Mouse (Mus musculus) CD4-positive, CD25-positive, alpha-beta regulatory T cell, adult 2 months (primary cell): ENCODE results near the gene Bbs9.

ENCODE experiments used
- DNase-seq: peaks from one replicate; pipeline ENCODE4 v3.0.0-alpha.2; 2012; ENCODE audit warnings: low read depth, low spot score

Bbs9 gene

GRCm38 (mm10) chr9:22468170-22468898 lies 7.2 kb upstream of the Bbs9 start:
- peak; percentile 93 for DNase-seq

GRCm38 (mm10) chr9:22468899-22469259 lies 6.6 kb upstream of the Bbs9 start:
- no peak for DNase-seq

GRCm38 (mm10) chr9:22469643-22470042 lies 5.9 kb upstream of the Bbs9 start, which contains the start of gene Rp9:
TSS of gene Rp9 (minus strand) at chr9:22469743.
- DNase-seq = no peak

- peak; percentile 37 for DNase-seq
Measured at GRCm38 (mm10) chr9:22476265-22476664, 750 bp downstream of the Bbs9 start.

GRCm38 (mm10) chr9:22478946-22479345 lies 3.4 kb downstream of the Bbs9 start:
- DNase-seq = no peak

GRCm38 (mm10) chr9:22483866-22484561 lies 8.5 kb downstream of the Bbs9 start:
- no peak for DNase-seq

- no peak for DNase-seq
Measured at GRCm38 (mm10) chr9:22484562-22485308, 9.2 kb downstream of the Bbs9 start.

GRCm38 (mm10) chr9:22486211-22486610 lies 10.7 kb downstream of the Bbs9 start:
- no peak for DNase-seq

- DNase-seq = no peak
Measured at GRCm38 (mm10) chr9:22488963-22489362, 13.4 kb downstream of the Bbs9 start.

- no peak for DNase-seq
Measured at GRCm38 (mm10) chr9:22494203-22494807, 18.8 kb downstream of the Bbs9 start.

GRCm38 (mm10) chr9:22495133-22495532 lies 19.6 kb downstream of the Bbs9 start:
- no peak for DNase-seq

GRCm38 (mm10) chr9:22497021-22497767 lies 21.7 kb downstream of the Bbs9 start:
- no peak for DNase-seq

- no peak for DNase-seq
Measured at GRCm38 (mm10) chr9:22502972-22503371, 27.5 kb downstream of the Bbs9 start.

- no peak for DNase-seq
Measured at GRCm38 (mm10) chr9:22503581-22503980, 28.1 kb downstream of the Bbs9 start.

GRCm38 (mm10) chr9:22505574-22505973 lies 30.1 kb downstream of the Bbs9 start:
- no peak for DNase-seq

GRCm38 (mm10) chr9:22515076-22515475 lies 39.6 kb downstream of the Bbs9 start:
- DNase-seq = no peak

- peak; percentile 67 for DNase-seq
Measured at GRCm38 (mm10) chr9:22518394-22519041, 43.0 kb downstream of the Bbs9 start.

- DNase-seq = no peak
Measured at GRCm38 (mm10) chr9:22523460-22523859, 47.9 kb downstream of the Bbs9 start.

- DNase-seq = no peak
Measured at GRCm38 (mm10) chr9:22530734-22531489, 55.4 kb downstream of the Bbs9 start.

- no peak for DNase-seq
Measured at GRCm38 (mm10) chr9:22532112-22532511, 56.6 kb downstream of the Bbs9 start.
